Mouse (Mus musculus): ENCODE measurements around the gene Akr1c14.
"Not testable (repeated sequence)": the region's sequence is repeated elsewhere in the genome, so short reads cannot be mapped to it uniquely, and the experiment has no call there.

Akr1c14 gene

GRCm38 (mm10) chr13:4048719-4049118, at the start of gene Akr1c14:
TSS of gene Akr1c14 (plus strand) at chr13:4049011.
- in situ Hi-C loops (cut with MboI, MseI), result no loop called here

DNA sequence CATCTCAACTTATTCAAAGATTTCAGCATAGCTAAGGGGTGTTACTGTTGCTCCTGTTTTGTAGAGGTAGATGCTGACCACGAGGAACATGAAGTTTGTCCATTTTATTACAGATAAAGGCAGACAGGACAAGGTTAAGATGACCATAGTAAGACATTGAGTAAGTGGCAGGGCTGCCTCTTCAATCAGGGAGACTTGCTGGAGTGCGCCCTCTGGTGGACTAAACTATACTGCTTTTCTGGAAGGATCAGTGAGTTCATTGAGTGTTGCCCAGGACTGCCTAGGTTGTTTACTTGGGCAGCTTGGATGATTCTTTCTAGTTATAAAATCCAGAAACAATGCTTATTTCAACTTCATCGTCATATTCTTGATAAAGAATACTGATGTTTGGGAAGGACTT, 47.1 kb upstream of the Akr1c14 start:
- in situ Hi-C loops (cut with MboI, MseI), result loop anchor here (5.0 kb wide), 1 partner anchor 334 kb away; no protein-coding TSS in a partner anchor

DNA sequence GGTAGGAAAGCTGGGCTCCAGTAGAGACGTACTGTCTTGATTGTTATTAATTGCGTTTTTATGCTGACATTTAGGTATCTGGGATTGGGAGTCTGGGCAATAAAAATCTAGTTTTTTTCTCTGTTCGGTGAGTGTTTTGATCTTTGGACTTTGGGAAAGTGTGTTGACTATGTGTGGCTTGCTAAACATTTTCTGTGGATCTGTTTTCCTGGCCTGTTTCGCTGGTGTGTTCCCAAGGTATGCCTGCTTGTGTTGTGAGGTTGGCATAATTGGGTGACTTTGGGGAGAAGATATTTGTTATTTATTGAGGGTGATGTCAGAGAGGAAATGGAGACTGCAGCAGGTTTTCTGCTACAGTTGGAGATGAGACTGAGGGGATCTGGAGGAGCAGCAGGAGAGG, 38.0 kb upstream of the Akr1c14 start:
- in situ Hi-C loops (cut with MboI, MseI), result no loop called here

- in situ Hi-C loops (cut with MboI, MseI), result no loop called here
Observed at GRCm38 (mm10) chr13:4013811-4014210, 35.0 kb upstream of the Akr1c14 start.

DNA sequence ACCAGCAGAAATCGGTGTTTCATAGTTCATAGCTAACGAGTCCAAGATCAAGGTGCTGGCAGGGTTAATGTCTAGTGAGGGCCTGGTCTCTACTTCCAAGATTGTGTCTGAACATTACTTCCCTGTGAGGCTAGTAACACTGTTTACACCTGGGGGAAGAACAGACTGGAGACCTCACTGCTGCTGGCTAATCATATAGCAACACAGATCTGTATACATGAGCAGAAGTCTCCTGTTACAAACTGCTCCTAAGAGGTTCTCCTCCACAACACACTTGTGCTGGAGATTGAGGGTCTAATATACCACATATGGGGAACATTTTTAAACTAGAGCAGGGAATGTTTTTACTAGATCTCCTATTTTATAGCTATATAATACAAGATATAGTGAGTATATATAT, 18.9 kb upstream of the Akr1c14 start:
- in situ Hi-C loops (cut with MboI, MseI), result no loop called here

- in situ Hi-C loops (cut with MboI, MseI), result no loop called here
Observed at GRCm38 (mm10) chr13:4032512-4032911, 16.3 kb upstream of the Akr1c14 start.

DNA sequence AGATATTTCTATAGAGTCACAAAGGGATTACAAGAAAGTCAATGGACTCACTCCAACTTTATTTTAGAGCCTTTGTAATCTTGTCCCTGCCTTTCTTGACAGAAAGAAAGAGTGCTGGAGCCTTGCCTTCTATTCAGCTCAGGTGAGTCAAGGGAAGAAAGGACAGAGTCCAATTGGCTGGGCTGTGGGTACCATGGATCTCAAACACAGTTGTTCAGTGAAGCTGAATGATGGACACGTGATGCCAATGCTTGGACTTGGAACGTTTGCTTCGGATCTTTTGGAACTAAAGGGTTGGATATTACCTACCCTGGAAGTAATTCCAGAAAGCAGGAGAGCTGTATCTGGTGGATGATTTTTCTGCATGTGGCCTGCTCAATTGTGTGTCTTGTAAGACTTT, 13.8 kb upstream of the Akr1c14 start:
- in situ Hi-C loops (cut with MboI, MseI), result no loop called here

DNA sequence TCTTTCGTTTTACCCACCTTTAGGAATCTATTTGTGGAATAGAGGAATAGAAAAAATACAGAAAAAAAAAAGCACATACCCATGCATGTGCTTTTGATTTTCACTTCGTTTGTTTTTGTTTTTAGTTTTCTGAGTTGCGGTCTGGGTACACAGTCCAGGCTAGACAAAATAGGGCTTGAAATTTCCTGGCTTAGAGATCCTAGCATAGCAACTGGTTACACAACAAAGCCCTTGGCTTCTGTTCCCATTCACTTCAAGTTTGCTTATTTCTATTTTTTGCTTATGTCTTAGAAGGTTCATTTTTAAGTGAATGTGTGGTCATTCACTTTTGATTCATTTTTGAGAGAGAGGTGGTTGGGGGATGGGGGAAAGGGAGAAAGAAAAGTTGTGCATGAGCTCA, 2.7 kb upstream of the Akr1c14 start:
- in situ Hi-C loops (cut with MboI, MseI), result no loop called here

DNA sequence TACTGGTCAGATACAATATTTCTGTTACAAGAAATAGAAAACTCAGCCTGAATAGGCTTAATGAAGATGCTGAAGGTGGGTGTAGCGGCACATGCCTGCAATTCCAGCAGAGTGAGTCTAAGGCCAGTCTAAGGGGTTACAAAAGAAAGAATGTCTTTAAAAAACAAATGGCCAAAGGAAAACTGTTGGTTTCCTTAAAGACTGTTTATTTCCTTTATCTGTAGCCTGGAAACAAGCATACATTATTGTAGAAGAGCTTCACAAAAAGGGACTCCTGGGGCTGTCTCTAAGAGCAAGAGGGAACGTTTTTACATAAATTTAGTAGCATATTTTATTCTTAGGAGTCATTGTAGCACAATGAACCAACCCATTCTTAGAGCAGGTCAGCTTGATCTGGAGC, 2.0 kb upstream of the Akr1c14 start:
- in situ Hi-C loops (cut with MboI, MseI), result no loop called here

DNA sequence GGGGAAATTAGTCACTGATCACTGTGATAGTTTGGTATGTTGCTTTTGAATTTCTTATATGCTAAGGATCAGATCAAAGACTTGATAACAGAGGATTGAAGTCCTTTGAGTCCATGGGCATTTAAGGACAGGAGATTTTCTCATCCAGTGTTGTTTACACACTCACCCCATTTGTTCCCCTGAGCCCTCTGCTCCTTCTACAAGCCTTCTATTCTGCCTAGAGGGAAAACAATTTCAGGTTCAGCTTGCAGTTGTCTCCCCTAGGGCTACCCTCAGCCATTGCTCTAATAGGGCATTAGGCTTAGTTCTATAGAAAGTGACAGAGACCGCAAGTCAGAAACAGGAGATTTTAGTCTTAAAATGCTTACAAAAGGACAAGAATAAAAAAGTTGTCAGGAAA, 585 bp upstream of the Akr1c14 start:
- in situ Hi-C loops (cut with MboI, MseI), result no loop called here

- in situ Hi-C loops (cut with MboI, MseI), result no loop called here
Observed at GRCm38 (mm10) chr13:4049655-4050054, 844 bp downstream of the Akr1c14 start.

GRCm38 (mm10) chr13:4055450-4055849, 6.6 kb downstream of the Akr1c14 start:
- in situ Hi-C loops (cut with MboI, MseI), result no loop called here

GRCm38 (mm10) chr13:4056211-4056610, 7.4 kb downstream of the Akr1c14 start:
- in situ Hi-C loops (cut with MboI, MseI), result no loop called here

DNA sequence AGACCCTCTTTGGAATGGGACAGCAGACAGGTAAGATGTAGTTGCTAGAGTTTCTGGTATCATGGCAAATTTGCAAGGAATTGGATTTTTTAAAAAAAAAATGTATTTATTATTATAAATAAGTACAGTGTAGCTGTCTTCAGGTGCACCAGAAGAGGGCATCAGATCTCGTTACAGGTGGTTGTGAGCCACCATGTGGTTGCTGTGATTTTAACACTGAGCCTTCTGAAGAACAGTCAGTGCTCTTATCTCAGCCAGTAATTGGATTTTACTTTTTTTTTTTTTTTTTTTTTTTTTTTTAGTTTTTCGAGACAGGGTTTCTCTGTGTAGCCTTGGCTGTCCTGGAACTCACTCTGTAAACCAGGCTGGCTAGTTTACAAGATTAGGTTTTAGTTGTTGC, 9.4 kb downstream of the Akr1c14 start:
- in situ Hi-C loops (cut with MboI, MseI), result not testable (repeated sequence)

DNA sequence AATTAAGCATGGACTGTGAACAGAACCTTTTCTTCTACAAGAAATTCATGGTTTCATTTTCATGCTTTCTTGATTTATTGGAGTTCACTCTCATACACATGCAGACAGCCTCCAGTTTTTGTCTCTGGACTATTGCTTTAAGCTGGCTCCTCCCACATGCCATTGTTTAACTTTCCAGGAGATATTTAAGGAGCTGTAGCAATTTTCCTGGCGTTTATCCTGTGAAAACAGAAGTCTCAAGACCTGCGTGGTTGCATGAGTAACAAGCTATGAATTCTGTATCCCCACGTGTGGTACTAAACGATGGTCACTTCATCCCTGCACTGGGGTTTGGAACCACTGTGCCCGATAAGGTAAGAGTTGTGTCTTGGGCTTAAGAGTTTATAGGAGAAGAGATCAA, 10.6 kb downstream of the Akr1c14 start:
- in situ Hi-C loops (cut with MboI, MseI), result no loop called here

- in situ Hi-C loops (cut with MboI, MseI), result no loop called here
Observed at GRCm38 (mm10) chr13:4060214-4060730, 11.5 kb downstream of the Akr1c14 start.

DNA sequence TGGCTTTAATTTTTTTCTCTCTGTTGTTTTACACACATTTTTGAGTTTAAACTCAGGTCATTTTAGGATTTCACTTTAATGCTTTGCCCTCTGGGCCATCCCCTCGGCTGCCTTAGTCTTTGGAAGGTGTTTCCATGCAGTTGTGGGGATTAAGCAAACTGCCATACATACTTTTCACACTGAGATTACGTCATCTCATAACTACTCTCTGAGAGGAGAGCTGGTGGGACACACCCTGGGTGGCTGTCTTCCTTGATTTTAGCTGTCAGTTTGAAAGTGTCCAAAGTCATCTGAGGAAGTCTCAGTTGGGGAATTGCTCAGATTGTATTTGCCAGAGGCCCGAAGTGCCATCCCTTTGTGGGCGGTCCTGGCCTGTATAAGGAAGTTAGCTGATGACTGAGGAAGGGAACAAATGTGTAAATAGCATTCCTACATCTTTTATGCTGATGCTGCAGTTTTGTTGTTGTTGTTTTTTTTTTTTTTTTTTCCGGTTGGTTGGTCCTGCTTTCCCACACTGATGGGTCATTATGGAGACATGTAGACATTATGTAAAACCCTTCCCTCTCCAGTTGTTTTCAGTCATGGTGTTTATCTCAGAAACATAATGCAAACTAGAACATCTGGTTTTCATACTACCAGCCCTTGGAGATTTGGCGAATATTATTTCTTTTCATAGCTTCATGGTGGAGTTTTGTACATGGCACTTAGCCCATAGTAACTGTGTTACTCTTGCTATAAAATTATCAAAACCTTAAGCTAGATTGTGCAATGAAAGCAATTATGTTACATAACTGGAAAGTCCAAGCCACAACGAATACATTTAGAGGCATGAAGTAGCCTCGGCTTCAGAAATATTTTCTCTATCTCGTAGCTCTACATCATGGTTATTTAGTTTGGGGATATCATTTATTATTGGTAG, 28.0 kb downstream of the Akr1c14 start:
- in situ Hi-C loops (cut with MboI, MseI), result no loop called here

GRCm38 (mm10) chr13:4079876-4080275, 31.1 kb downstream of the Akr1c14 start:
- in situ Hi-C loops (cut with MboI, MseI), result loop anchor here in 1 of 2 experiments (10.0 kb wide), 1 partner anchor 1265 kb away; no protein-coding TSS in a partner anchor

DNA sequence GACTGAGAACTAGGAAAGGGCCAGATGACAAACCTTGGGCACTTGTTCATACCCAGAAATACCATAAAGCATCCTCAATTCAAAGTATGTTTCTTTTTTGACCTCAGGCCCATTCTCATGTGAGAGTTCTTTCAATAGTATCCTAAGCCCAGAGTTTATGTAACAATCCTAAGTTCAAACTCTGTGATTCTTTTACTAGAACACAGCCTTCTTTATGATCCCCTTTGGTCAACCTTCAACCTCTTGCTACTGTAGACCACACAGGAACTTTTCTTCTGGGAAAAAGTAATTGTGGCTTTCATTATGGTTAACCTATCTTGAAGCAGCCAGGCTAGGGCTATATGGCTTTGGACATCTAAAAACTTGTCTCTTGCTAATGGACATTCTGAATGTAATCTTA, 52.9 kb downstream of the Akr1c14 start:
- in situ Hi-C loops (cut with MboI, MseI), result loop anchor here (5.0 to 25.0 kb wide), 3 partner anchors 186 to 1861 kb away; no protein-coding TSS in a partner anchor

GRCm38 (mm10) chr13:4102721-4103120, 53.9 kb downstream of the Akr1c14 start:
- in situ Hi-C loops (cut with MboI, MseI), result loop anchor here (5.0 to 25.0 kb wide), 3 partner anchors 185 to 1860 kb away; no protein-coding TSS in a partner anchor

DNA sequence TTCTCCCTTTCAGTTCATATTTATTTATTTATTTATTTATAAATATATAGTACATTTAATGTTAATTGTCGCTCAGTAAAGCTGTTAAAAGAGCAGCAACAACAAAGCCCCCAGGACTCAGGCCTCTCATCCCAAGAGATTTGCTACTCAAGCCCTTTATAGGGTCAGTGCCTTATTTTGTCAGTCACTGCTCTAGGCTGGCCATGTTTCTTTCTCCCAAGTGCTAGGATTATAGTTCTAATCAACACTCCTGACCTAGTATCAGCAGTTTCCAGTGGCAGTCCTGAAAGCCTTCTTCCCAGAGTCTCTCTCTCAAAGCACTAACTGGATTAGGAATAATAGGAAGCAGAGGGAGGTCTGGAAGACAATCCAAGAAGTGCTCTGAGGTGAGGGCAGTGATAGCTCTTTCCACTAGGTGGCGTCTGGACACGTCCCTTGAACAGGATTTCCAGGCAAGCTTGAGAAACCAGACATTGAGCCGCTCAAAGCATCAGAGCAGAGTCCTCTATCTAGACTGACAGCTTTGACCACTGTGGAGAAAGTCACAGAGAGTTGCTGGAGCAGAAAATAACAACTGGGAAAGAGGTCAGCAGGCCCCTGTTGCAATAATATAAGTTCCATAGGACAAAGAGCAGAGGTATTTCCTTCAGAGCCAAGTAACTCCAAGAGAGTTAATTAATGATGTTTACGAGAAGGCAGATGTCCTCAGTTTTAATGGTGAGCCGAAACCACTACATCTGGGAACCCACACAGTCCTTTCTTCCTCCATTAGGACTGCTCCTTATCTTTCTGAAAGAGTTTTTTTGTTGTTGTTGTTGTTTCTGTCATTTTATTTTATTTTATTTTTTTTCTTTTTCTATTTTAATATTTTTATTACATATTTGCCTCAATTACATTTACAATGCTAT, 61.7 kb downstream of the Akr1c14 start:
- in situ Hi-C loops (cut with MboI, MseI), result loop anchor here in 1 of 2 experiments (25.0 kb wide), 2 partner anchors 477 to 1852 kb away; no protein-coding TSS in a partner anchor
